Mouse (Mus musculus) neural tube, embryonic 12.5 days (tissue): ENCODE results near the gene Trim11. TPM values are rescaled to one million over a fixed set of nuclear protein-coding genes. Genes with fewer than 3 reads are reported as not detected.
A peak's percentile ranks its signal among the peaks of the same experiment; 100 is the strongest.

ENCODE experiments used
- ATAC-seq: fragments of 200-750 bp; cut with Nextera tagmentation; 2 replicates; pipeline ENCODE4 v1.8.0; 2017; ENCODE audit warnings: low read depth, mild to moderate bottlenecking, moderate TSS enrichment, moderate library complexity; ENCODE audit not compliant: low FRiP score
- H3K27ac ChIP-seq: fragments of 300-500 bp; sonication (generic); 2 replicates; pipeline ENCODE4 v1.5.1; 2016
- H3K27me3 ChIP-seq: fragments of 300-500 bp; sonication (generic); replicated peaks from 2 replicates; pipeline ENCODE4 v1.6.1; 2016; ENCODE audit warnings: mild to moderate bottlenecking
- H3K36me3 ChIP-seq: fragments of 300-500 bp; sonication (generic); 2 replicates; pipeline ENCODE4 v1.6.1; 2016; ENCODE audit warnings: mild to moderate bottlenecking
- H3K4me1 ChIP-seq: fragments of 300-500 bp; sonication (generic); 2 replicates; pipeline ENCODE4 v1.6.1; 2016
- H3K4me2 ChIP-seq: fragments of 300-500 bp; sonication (generic); replicated peaks from 2 replicates; pipeline ENCODE4 v1.6.1; 2016; ENCODE audit warnings: mild to moderate bottlenecking
- H3K4me3 ChIP-seq: fragments of 300-500 bp; sonication (generic); 2 replicates; pipeline ENCODE4 v1.5.1; 2016
- H3K9ac ChIP-seq: fragments of 300-500 bp; sonication (generic); 2 replicates; pipeline ENCODE4 v1.6.1; 2016; ENCODE audit warnings: mild to moderate bottlenecking
- H3K9me3 ChIP-seq: fragments of 300-500 bp; sonication (generic); 2 replicates; pipeline ENCODE4 v1.6.1; 2016; ENCODE audit warnings: mild to moderate bottlenecking
- WGBS: fragments of 180-500 bp; shearing (Covaris S2); methylation state at CpG from one replicate; pipeline ENCODE4 v1.1.7; 2016; 5-methylcytosine and 5-hydroxymethylcytosine counted together
- polyA plus RNA-seq: library from polyadenylated mRNA; unstranded; fragments of >200 nt; fragmentation: Nextera tagmentation; extraction: Ambion mirVana; gene quantifications from 2 replicates; pipeline ENCODE4 v1.2.1, GENCODE M21; 2016

The Trim11 gene
- polyA plus RNA-seq, 1 experiment from 2014 or later = 20.5 TPM

DNA sequence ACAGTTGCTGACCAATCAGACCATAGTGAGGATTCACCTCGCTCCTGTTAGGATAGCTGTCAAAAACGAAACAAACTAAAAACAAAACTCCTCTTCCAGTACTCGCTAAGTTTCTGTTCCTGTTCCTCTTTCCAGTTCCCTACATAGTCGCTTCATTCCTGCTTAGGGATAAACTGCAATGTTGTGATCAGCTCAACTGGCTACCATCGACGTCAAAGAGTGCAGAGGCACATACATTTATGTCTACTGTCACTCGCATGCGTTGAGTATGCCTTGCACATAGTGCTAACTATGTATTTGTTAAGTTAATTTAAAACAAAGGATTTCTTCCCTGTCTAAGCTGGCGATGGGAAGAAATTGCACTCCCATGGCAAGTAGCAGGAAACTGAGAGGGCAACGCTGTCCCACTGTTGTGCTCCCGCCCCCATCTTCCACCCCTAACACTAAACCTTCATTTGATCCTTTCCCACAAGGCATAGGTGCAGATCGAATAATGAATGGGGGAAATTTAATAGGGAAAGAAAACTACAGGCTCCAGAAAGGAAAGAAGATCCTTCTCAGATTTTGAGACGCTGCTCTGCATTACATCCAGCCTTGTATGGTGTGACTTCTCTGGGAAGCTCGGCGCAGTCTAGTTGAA, 18.6 kb upstream of the Trim11 start:
- Histone ChIP-seq H3K9me3 (no peaks in the 10 kb centered on the region), H3K4me3 (peak overlapping the region; percentile 44), H3K4me1 (peaks cover 27% of the 10 kb centered on the region), H3K27ac (no peak overlapping the region), H3K9ac (peak overlapping the region; percentile 54; the same call in 1 of the 2 replicates), H3K36me3 (peaks cover 10% of the 10 kb centered on the region; the same call in 1 of the 2 replicates), H3K27me3 (0 out of 2 replicates have a peak, but pooled peaks cover 3% of the 10 kb centered on the region), H3K4me2 (peak overlapping the region; percentile 69)
- WGBS = 45% methylated on average over 15 of the region's 15 CpGs
- no peak for ATAC-seq

DNA sequence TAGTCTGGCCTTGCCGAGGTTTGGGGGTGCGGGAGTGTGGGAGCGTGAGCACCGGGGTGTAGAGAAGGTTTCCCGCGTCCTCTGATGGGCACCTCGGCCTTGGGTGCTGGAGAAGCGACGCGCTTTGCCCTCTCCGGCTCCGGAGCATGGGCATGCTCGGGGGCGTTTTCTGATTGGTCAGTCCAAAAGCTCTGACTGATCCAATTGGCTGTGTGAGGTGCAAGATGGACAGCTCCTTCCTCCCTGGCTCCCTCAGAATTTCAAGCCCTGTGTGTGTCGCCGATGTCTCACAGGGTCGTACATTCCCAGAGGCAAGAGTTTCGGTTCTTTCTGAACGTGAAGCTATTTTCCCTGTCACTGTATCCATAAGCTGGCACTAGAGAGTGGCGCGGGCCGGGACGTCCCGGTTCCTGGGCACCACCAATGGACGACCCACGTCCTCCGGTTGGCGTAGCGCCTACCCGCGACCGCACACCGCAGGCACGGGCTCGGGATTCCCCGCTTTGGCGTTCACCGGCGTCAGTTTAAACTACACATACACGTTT, 17.9 kb upstream of the Trim11 start:
- no peaks in the 10 kb centered on the region for H3K9me3 ChIP-seq
- peak overlapping the region; percentile 54 for H3K9ac ChIP-seq
- peaks cover 31% of the 10 kb centered on the region for H3K4me1 ChIP-seq
- WGBS = 3% methylated on average over 40 of the region's 40 CpGs
- H3K27me3 ChIP-seq = 0 out of 2 replicates have a peak, but pooled peaks cover 3% of the 10 kb centered on the region
- H3K27ac ChIP-seq = 0 out of 2 replicates have a peak overlapping the region, but pooled peaks have one; percentile 60
- H3K36me3 ChIP-seq = peaks cover 10% of the 10 kb centered on the region; the same call in 1 of the 2 replicates
- H3K4me3 ChIP-seq = peak overlapping the region; percentile 44
- peak; percentile 86 for ATAC-seq
- peak overlapping the region; percentile 69 for H3K4me2 ChIP-seq

- Histone ChIP-seq H3K27ac (no peak overlapping the region), H3K4me2 (no peak overlapping the region), H3K4me1 (peaks cover 32% of the 10 kb centered on the region), H3K27me3 (0 out of 2 replicates have a peak, but pooled peaks cover 3% of the 10 kb centered on the region), H3K9me3 (no peaks in the 10 kb centered on the region), H3K4me3 (no peak overlapping the region), H3K9ac (0 out of 2 replicates have a peak overlapping the region, but pooled peaks have one; percentile 3), H3K36me3 (peaks cover 10% of the 10 kb centered on the region; the same call in 1 of the 2 replicates)
- WGBS = 58% methylated on average over 50 of the region's 50 CpGs
- ATAC-seq = no peak
Measured at GRCm38 (mm10) chr11:58961364-58962177, 16.3 kb upstream of the Trim11 start.

GRCm38 (mm10) chr11:58963543-58963942, 14.3 kb upstream of the Trim11 start:
- H3K9me3 ChIP-seq = no peaks in the 10 kb centered on the region
- WGBS = 38% methylated on average over 17 of the region's 17 CpGs
- no peak overlapping the region for H3K9ac ChIP-seq
- peaks cover 20% of the 10 kb centered on the region for H3K4me1 ChIP-seq
- no peak overlapping the region for H3K27ac ChIP-seq
- ATAC-seq = no peak
- no peak overlapping the region for H3K4me3 ChIP-seq
- peak overlapping the region; percentile 29; the same call in 1 of the 2 replicates for H3K4me2 ChIP-seq
- H3K36me3 ChIP-seq = peaks cover 6% of the 10 kb centered on the region; the same call in 1 of the 2 replicates
- H3K27me3 ChIP-seq = 0 out of 2 replicates have a peak, but pooled peaks cover 3% of the 10 kb centered on the region

DNA sequence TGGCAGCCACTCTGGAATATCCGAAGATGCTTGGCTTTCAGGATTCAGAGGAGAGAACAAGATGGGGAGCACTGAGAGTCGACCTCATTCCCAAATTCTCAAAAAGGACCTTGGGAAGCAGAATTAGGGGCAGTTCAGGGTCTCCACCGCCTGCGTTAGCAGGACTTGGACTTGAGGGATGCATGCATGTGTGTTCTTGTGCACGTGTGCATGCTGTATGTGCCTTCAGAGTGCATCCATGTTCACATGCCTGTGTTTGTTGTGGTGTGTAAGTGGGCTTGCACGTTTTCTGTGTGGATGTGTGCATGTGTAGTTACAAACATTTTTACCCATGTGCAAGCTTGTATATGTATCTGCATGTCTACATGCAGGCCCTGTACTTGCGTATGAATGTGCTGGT, 13.7 kb upstream of the Trim11 start:
- ATAC-seq = no peak
- no peak overlapping the region for H3K27ac ChIP-seq
- 89% methylated on average over 7 of the region's 7 CpGs for WGBS

DNA sequence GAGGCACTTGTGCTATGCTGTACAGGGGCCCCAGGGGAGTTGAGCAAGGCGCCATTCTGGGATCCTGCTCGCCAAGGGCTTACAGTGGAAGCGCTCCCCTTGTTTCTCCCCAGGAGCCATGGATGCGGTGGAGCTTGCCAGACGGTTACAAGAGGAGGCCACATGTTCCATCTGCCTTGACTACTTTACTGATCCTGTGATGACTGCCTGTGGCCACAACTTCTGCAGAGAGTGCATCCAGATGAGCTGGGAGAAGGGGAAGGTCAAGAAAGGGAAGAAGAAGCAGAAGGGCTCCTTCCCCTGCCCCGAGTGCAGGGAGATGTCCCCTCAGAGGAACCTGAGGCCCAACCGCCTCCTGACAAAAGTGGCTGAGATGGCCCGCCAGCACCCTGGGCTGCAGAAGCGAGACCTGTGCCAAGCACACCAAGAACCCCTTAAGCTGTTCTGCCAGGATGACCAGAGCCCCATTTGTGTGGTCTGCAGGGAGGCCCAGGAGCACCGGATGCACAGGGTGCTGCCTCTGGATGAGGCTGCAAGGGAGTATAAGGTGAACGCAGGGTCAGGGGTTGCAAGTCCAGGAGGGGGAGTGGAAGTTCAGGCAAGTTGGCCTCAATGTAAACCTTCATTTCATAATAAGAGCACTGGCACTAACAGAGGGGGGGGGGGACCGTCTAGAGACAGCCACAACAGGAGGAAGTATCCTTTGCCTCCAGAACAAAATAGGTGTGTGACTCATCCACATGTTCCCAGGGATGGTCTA, 12.7 kb upstream of the Trim11 start:
- H3K27me3 ChIP-seq = 0 out of 2 replicates have a peak, but pooled peaks cover 3% of the 10 kb centered on the region
- H3K4me1 ChIP-seq = peaks cover 14% of the 10 kb centered on the region; the same call in 1 of the 2 replicates
- 57% methylated on average over 12 of the region's 12 CpGs for WGBS
- no peak for ATAC-seq
- no peak overlapping the region for H3K4me2 ChIP-seq
- no peak overlapping the region for H3K27ac ChIP-seq
- peaks cover 14% of the 10 kb centered on the region; the same call in 1 of the 2 replicates for H3K36me3 ChIP-seq
- H3K9me3 ChIP-seq = no peaks in the 10 kb centered on the region
- H3K4me3 ChIP-seq = no peak overlapping the region
- H3K9ac ChIP-seq = no peak overlapping the region

More for the DNA sequence above, 13.7 kb upstream of the Trim11 start:
- no peak overlapping the region for H3K9ac ChIP-seq
- H3K9me3 ChIP-seq = no peaks in the 10 kb centered on the region
- H3K4me2 ChIP-seq = no peak overlapping the region
- H3K4me1 ChIP-seq = peaks cover 19% of the 10 kb centered on the region
- H3K36me3 ChIP-seq = peaks cover 8% of the 10 kb centered on the region; the same call in 1 of the 2 replicates
- H3K27me3 ChIP-seq = 0 out of 2 replicates have a peak, but pooled peaks cover 3% of the 10 kb centered on the region
- H3K4me3 ChIP-seq = no peak overlapping the region

DNA sequence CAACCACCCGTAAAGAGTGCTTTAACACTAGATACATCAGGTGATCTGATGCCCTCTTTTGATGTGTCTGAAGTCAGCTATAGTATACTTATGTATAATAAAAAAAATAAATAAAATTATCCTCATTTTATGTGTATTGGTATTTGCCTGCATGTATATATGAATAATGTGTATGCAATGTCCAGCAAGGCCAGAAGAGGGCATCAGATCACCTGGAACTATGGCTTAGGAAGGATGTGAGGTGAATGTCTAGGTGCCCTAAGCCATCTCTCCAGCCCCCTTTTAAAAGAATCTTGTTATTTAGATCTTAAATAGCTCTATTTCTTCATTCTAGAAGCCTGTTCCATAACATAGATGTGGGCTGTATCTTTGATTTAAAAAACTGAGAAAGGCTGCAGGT, 10.5 kb upstream of the Trim11 start:
- no peak for ATAC-seq
- no peak overlapping the region for H3K27ac ChIP-seq
- peaks cover 14% of the 10 kb centered on the region; the same call in 1 of the 2 replicates for H3K4me1 ChIP-seq
- WGBS = 89% methylated on average over 1 of the region's 1 CpGs
- H3K9ac ChIP-seq = no peak overlapping the region
- H3K36me3 ChIP-seq = peaks cover 31% of the 10 kb centered on the region; the same call in 1 of the 2 replicates
- no peaks in the 10 kb centered on the region for H3K27me3 ChIP-seq
- no peak overlapping the region for H3K4me2 ChIP-seq
- no peak overlapping the region for H3K4me3 ChIP-seq
- H3K9me3 ChIP-seq = no peaks in the 10 kb centered on the region

GRCm38 (mm10) chr11:58968551-58968950, 9.3 kb upstream of the Trim11 start:
- Histone ChIP-seq H3K4me3 (no peak overlapping the region), H3K9ac (no peak overlapping the region), H3K4me2 (no peak overlapping the region), H3K27ac (no peak overlapping the region), H3K27me3 (no peaks in the 10 kb centered on the region), H3K4me1 (peaks cover 12% of the 10 kb centered on the region; the same call in 1 of the 2 replicates), H3K36me3 (peaks cover 31% of the 10 kb centered on the region; the same call in 1 of the 2 replicates), H3K9me3 (no peaks in the 10 kb centered on the region)
- WGBS = 87% methylated on average over 7 of the region's 7 CpGs
- ATAC-seq = no peak

DNA sequence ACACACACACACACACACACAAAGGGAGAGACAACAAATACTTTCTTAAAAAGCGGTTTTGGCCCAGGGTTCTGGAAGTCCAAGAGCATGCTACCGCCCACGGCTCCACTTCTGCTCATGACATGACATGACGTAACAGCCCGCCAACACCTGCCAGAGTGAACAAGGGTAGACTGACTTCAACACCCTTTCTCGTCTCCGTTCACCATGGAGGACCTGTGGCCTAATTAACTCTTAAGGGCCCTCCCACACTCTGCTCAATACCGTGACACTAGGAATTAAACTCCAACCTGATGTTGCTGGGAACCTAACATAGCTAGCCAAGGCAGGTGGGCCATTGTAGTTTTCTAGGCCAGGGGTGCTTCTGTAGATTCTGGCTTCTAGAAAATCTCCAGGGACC, 8.9 kb upstream of the Trim11 start:
- Histone ChIP-seq H3K27me3 (no peaks in the 10 kb centered on the region), H3K4me1 (peaks cover 9% of the 10 kb centered on the region; the same call in 1 of the 2 replicates), H3K9me3 (no peaks in the 10 kb centered on the region), H3K27ac (no peak overlapping the region), H3K4me2 (no peak overlapping the region), H3K9ac (no peak overlapping the region), H3K4me3 (no peak overlapping the region), H3K36me3 (peaks cover 31% of the 10 kb centered on the region; the same call in 1 of the 2 replicates)
- no peak for ATAC-seq
- WGBS = 90% methylated on average over 8 of the region's 8 CpGs

DNA sequence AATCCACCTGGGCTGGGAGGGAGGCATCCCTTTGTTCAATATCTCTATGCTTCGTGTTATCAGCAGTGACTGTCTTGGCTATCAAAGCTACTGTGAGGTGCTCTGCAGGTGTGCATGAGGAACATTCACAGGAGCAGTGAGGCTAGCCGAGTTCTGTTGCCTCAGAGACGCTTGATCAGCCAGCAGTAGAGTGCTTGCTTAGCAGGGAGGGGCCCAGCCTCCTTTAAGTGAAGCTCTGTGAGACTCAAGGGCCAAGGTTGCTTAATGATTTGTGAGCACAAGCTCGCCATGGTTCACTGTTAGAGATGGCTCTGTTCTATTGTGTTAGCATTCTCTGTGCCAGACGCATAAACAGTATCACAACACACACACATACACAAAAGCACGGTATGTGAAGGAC, 8.2 kb upstream of the Trim11 start:
- H3K27me3 ChIP-seq = no peaks in the 10 kb centered on the region
- no peak overlapping the region for H3K27ac ChIP-seq
- H3K4me2 ChIP-seq = no peak overlapping the region
- H3K9ac ChIP-seq = no peak overlapping the region
- H3K4me1 ChIP-seq = peaks cover 8% of the 10 kb centered on the region; the same call in 1 of the 2 replicates
- H3K36me3 ChIP-seq = peaks cover 36% of the 10 kb centered on the region; the same call in 1 of the 2 replicates
- no peak for ATAC-seq
- H3K4me3 ChIP-seq = no peak overlapping the region
- H3K9me3 ChIP-seq = no peaks in the 10 kb centered on the region
- 83% methylated on average over 6 of the region's 6 CpGs for WGBS

DNA sequence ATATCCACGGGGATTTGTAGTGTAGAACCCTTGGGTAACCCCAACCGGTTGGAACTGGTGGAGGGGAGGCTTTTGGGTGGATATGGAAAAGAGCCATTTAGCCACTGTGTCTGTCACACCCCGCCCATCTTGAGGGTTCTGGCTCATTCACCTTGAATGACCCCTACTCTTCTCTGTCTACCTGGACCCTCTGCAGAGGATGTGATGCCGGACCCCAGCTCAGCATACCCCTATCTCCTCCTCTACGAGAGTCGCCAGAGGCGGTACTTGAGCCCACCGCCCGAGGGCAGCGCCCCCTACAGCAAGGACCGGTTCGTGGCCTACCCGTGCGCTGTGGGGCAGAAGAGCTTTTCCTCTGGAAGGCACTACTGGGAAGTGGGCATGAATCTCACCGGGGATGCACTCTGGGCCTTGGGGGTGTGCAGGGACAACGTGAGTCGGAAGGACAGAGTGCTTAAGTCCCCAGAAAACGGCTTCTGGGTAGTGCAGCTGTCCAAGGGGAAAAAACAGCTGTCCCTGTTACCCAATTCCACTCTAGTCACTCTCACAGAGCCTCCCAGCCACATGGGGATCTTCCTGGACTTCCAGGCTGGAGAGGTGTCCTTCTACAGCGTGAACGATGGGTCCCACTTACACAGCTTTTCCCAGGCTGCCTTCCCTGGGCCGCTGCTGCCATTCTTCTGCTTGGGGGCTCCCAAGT, 6.9 kb upstream of the Trim11 start:
- H3K4me3 ChIP-seq = no peak overlapping the region
- no peaks in the 10 kb centered on the region for H3K9me3 ChIP-seq
- H3K27ac ChIP-seq = no peak overlapping the region
- WGBS = 92% methylated on average over 21 of the region's 21 CpGs
- H3K27me3 ChIP-seq = no peaks in the 10 kb centered on the region
- peaks cover 38% of the 10 kb centered on the region; the same call in 1 of the 2 replicates for H3K36me3 ChIP-seq
- ATAC-seq = no peak
- no peak overlapping the region for H3K4me2 ChIP-seq
- no peak overlapping the region for H3K9ac ChIP-seq
- H3K4me1 ChIP-seq = peaks cover 3% of the 10 kb centered on the region; the same call in 1 of the 2 replicates
